Mouse (Mus musculus) heart, embryonic 12.5 days (tissue): Measurements from ENCODE around the gene Apoa2. TPM values are rescaled to one million over a fixed set of nuclear protein-coding genes. Genes with fewer than 3 reads are reported as not detected.

Experiments
- ATAC-seq: fragments of 200-750 bp; cut with Nextera tagmentation; 2 replicates; pipeline ENCODE4 v1.8.0; 2017; ENCODE audit warnings: moderate TSS enrichment, moderate library complexity; ENCODE audit not compliant: insufficient number of reproducible peaks, low FRiP score
- H3K27ac ChIP-seq: fragments of 300-500 bp; sonication (generic); 2 replicates; pipeline ENCODE4 v1.5.1; 2016; ENCODE audit warnings: mild to moderate bottlenecking, moderate library complexity; ENCODE audit not compliant: poor library complexity, severe bottlenecking
- H3K27me3 ChIP-seq: fragments of 300-500 bp; sonication (generic); replicated peaks from 2 replicates; pipeline ENCODE4 v1.6.1; 2016; ENCODE audit warnings: mild to moderate bottlenecking, moderate library complexity
- H3K36me3 ChIP-seq: fragments of 300-500 bp; sonication (generic); 2 replicates; pipeline ENCODE4 v1.6.1; 2016; ENCODE audit warnings: mild to moderate bottlenecking, moderate library complexity
- H3K4me1 ChIP-seq: fragments of 300-500 bp; sonication (generic); replicated peaks from 2 replicates; pipeline ENCODE4 v1.6.1; 2016; ENCODE audit warnings: mild to moderate bottlenecking
- H3K4me2 ChIP-seq: fragments of 300-500 bp; sonication (generic); 2 replicates; pipeline ENCODE4 v1.6.1; 2016; ENCODE audit warnings: mild to moderate bottlenecking, moderate library complexity
- H3K4me3 ChIP-seq: fragments of 300-500 bp; sonication (generic); 2 replicates; pipeline ENCODE4 v1.5.1; 2016; ENCODE audit warnings: mild to moderate bottlenecking
- H3K9ac ChIP-seq: fragments of 300-500 bp; sonication (generic); 2 replicates; pipeline ENCODE4 v1.6.1; 2016; ENCODE audit warnings: mild to moderate bottlenecking, moderate library complexity
- H3K9me3 ChIP-seq: fragments of 300-500 bp; sonication (generic); replicated peaks from 2 replicates; pipeline ENCODE4 v1.6.1; 2016; ENCODE audit warnings: mild to moderate bottlenecking, moderate library complexity
- WGBS: fragments of 180-500 bp; shearing (Covaris S2); methylation state at CpG from one replicate; pipeline ENCODE4 v1.1.7; 2016; 5-methylcytosine and 5-hydroxymethylcytosine counted together
- polyA plus RNA-seq: library from polyadenylated mRNA; unstranded; fragments of >200 nt; fragmentation: Nextera tagmentation; extraction: Ambion mirVana; gene quantifications from 2 replicates; pipeline ENCODE4 v1.2.1, GENCODE M21; 2016

The Apoa2 gene
- polyA plus RNA-seq, 1 experiment from 2014 or later: 46.5 TPM

GRCm38 (mm10) chr1:171274171-171274570 is 49.3 kb downstream of the Apoa2 start:
- WGBS: 95% methylated on average over 12 of the region's 12 CpGs
- Histone ChIP-seq H3K9ac (no peak overlapping the region), H3K27me3 (no peaks in the 10 kb centered on the region), H3K27ac (no peak overlapping the region), H3K36me3 (peaks cover 72% of the 10 kb centered on the region), H3K4me3 (no peak overlapping the region), H3K9me3 (no peaks in the 10 kb centered on the region), H3K4me2 (no peak overlapping the region), H3K4me1 (peaks cover 12% of the 10 kb centered on the region)
- ATAC-seq: no peak

- WGBS: 89% methylated on average over 11 of the region's 11 CpGs
- H3K36me3 ChIP-seq: peaks cover 72% of the 10 kb centered on the region
- no peak overlapping the region for H3K27ac ChIP-seq
- no peaks in the 10 kb centered on the region for H3K9me3 ChIP-seq
- H3K9ac ChIP-seq: no peak overlapping the region
- no peak for ATAC-seq
- no peak overlapping the region for H3K4me2 ChIP-seq
- no peaks in the 10 kb centered on the region for H3K27me3 ChIP-seq
- H3K4me3 ChIP-seq: no peak overlapping the region
- H3K4me1 ChIP-seq: peaks cover 17% of the 10 kb centered on the region
Observed at GRCm38 (mm10) chr1:171275144-171275734, 50.4 kb downstream of the Apoa2 start.

Other genes with a start within 250 kb of the Apoa2 start
- 0.19 TPM in 1 of 2 replicates, not detected in the other for gene Fcgr2b, start 248.5 kb upstream of the Apoa2 start, polyA plus RNA-seq
- gene Fcgr4, start 206.1 kb upstream of the Apoa2 start, polyA plus RNA-seq: 0.14 and 0.24 TPM in 2 replicates
- gene Fcgr3, start 160.1 kb upstream of the Apoa2 start, polyA plus RNA-seq: 3.8 and 4.5 TPM in 2 replicates
- gene Cfap126, start 111.1 kb upstream of the Apoa2 start, polyA plus RNA-seq: 2.9 and 3.5 TPM in 2 replicates
- gene Sdhc, start 74.5 kb upstream of the Apoa2 start, polyA plus RNA-seq: 420 and 425 TPM in 2 replicates
- 0.11 and 0.15 TPM in 2 replicates for gene Mpz, start 74.3 kb upstream of the Apoa2 start, polyA plus RNA-seq
- gene Pcp4l1, start 28.8 kb upstream of the Apoa2 start, polyA plus RNA-seq: 32.7 and 33.4 TPM in 2 replicates
- 0.19 and 0.22 TPM in 2 replicates for gene Nr1i3, start 11.1 kb upstream of the Apoa2 start, polyA plus RNA-seq
- gene Tomm40l, start 2.5 kb upstream of the Apoa2 start, polyA plus RNA-seq: 41.8 and 43.3 TPM in 2 replicates
- gene Fcer1g, start 9.3 kb downstream of the Apoa2 start, polyA plus RNA-seq: 15.3 and 16.4 TPM in 2 replicates
- 2.2 and 3.1 TPM in 2 replicates for gene Adamts4, start 25.4 kb downstream of the Apoa2 start, polyA plus RNA-seq
- 443 and 471 TPM in 2 replicates for gene Ndufs2, start 26.3 kb downstream of the Apoa2 start, polyA plus RNA-seq
- 49.5 and 56.1 TPM in 2 replicates for gene B4galt3, start 45.3 kb downstream of the Apoa2 start, polyA plus RNA-seq
- 51.7 and 55.4 TPM in 2 replicates for gene Ppox, start 56.1 kb downstream of the Apoa2 start, polyA plus RNA-seq
- gene Usp21, start 62.9 kb downstream of the Apoa2 start, polyA plus RNA-seq: 55.1 and 55.7 TPM in 2 replicates
- 84.1 and 86.2 TPM in 2 replicates for gene Ufc1, start 70.0 kb downstream of the Apoa2 start, polyA plus RNA-seq
- gene Dedd, start 104.1 kb downstream of the Apoa2 start, polyA plus RNA-seq: 38.6 and 43.3 TPM in 2 replicates
- 31.9 and 33.9 TPM in 2 replicates for gene Nit1, start 120.6 kb downstream of the Apoa2 start, polyA plus RNA-seq
- 96.8 and 111 TPM in 2 replicates for gene Pfdn2, start 120.6 kb downstream of the Apoa2 start, polyA plus RNA-seq
- 0.46 and 0.74 TPM in 2 replicates for gene Klhdc9, start 135.7 kb downstream of the Apoa2 start, polyA plus RNA-seq
- 0.17 and 0.52 TPM in 2 replicates for gene Nectin4, start 145.0 kb downstream of the Apoa2 start, polyA plus RNA-seq
- 0.30 and 0.68 TPM in 2 replicates for gene Arhgap30, start 163.9 kb downstream of the Apoa2 start, polyA plus RNA-seq
- 62.7 and 65.1 TPM in 2 replicates for gene Usf1, start 186.3 kb downstream of the Apoa2 start, polyA plus RNA-seq
- gene Tstd1, start 193.8 kb downstream of the Apoa2 start, polyA plus RNA-seq: 1.9 and 3.6 TPM in 2 replicates
- 70.7 and 71.0 TPM in 2 replicates for gene F11r, start 212.5 kb downstream of the Apoa2 start, polyA plus RNA-seq